Mouse (Mus musculus) hindbrain, embryonic 11.5 days (tissue): ENCODE measurements around the gene Spa17. TPM values are rescaled to one million over a fixed set of nuclear protein-coding genes. Genes with fewer than 3 reads are reported as not detected.
A peak's percentile ranks its signal among the peaks of the same experiment; 100 is the strongest.

Source experiments
- ATAC-seq: fragments of 200-750 bp; cut with Nextera tagmentation; 2 replicates; pipeline ENCODE4 v1.8.0; 2017; ENCODE audit warnings: mild to moderate bottlenecking, moderate TSS enrichment, moderate library complexity; ENCODE audit not compliant: low FRiP score
- DNase-seq: peaks from one replicate; pipeline ENCODE4 v3.0.0-alpha.2; 2015; ENCODE audit warnings: low spot score
- H3K27ac ChIP-seq: fragments of 300-500 bp; sonication (generic); 2 replicates; pipeline ENCODE4 v1.5.1; 2014; ENCODE audit warnings: mild to moderate bottlenecking, low read depth, low read length
- H3K27me3 ChIP-seq: fragments of 300-500 bp; sonication (generic); 2 replicates; pipeline ENCODE4 v1.6.1; 2014; ENCODE audit warnings: mild to moderate bottlenecking, low read length, moderate library complexity, mixed read lengths; ENCODE audit not compliant: control insufficient read depth, insufficient read depth
- H3K36me3 ChIP-seq: fragments of 300-500 bp; sonication (generic); 2 replicates; pipeline ENCODE4 v1.6.1; 2014; ENCODE audit warnings: mild to moderate bottlenecking, low read length, moderate library complexity, mixed read lengths; ENCODE audit not compliant: control insufficient read depth, insufficient read depth
- H3K4me1 ChIP-seq: fragments of 300-500 bp; sonication (generic); replicated peaks from 2 replicates; pipeline ENCODE4 v1.6.1; 2014; ENCODE audit warnings: low read length, mixed read lengths; ENCODE audit not compliant: control insufficient read depth, insufficient read depth
- H3K4me2 ChIP-seq: fragments of 300-500 bp; sonication (generic); replicated peaks from 2 replicates; pipeline ENCODE4 v1.6.1; 2014; ENCODE audit warnings: mild to moderate bottlenecking, low read depth, low read length
- H3K4me3 ChIP-seq: fragments of 300-500 bp; sonication (generic); 2 replicates; pipeline ENCODE4 v1.5.1; 2014; ENCODE audit warnings: low read depth, low read length
- H3K9ac ChIP-seq: fragments of 300-500 bp; sonication (generic); 2 replicates; pipeline ENCODE4 v1.6.1; 2014; ENCODE audit warnings: low read depth, low read length
- H3K9me3 ChIP-seq: fragments of 300-500 bp; sonication (generic); 2 replicates; pipeline ENCODE4 v1.6.1; 2016; ENCODE audit warnings: low read length; ENCODE audit not compliant: control insufficient read depth
- WGBS: fragments of 180-500 bp; shearing (Covaris S2); extraction: QIAGEN DNeasy Blood & Tissue Kit; methylation state at CpG from one replicate; pipeline ENCODE4 v1.1.7; 2014; 5-methylcytosine and 5-hydroxymethylcytosine counted together
- polyA plus RNA-seq: library from polyadenylated mRNA; unstranded; fragments of >200 nt; fragmentation: Nextera tagmentation; extraction: Ambion mirVana; gene quantifications from 2 replicates; pipeline ENCODE4 v1.2.1, GENCODE M21; 2014

Gene Spa17
- polyA plus RNA-seq, 1 experiment from 2014 or later: 19.8 TPM

DNA sequence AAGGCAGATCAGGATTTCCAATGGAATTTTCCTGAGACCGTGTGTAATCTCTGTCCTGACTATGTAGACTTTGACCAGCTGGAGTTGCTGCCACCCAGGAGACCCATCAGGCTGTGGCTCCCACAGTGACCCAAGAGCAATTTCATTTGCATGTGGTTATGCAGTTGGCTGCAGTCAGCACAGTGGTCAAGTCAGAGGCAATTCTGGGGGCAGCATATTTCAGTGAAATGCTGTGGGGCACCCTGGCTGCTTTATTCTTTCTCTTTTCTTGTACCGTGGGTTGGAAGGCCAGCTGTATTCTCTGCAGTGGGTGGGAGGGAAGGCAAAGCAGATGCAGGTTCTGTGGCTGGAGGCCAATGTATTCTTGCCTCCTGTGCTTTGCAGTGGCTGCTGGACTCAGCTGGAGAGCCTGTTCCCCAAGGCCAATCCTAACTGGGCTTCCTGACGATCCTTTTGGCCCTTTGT lies 12.6 kb upstream of the Spa17 start:
- H3K9ac ChIP-seq: no peak overlapping the region; the same call in 1 of the 2 replicates
- peak overlapping the region; percentile 82 for H3K27ac ChIP-seq
- peak; percentile 24 for DNase-seq
- no peaks in the 10 kb centered on the region for H3K36me3 ChIP-seq
- no peaks in the 10 kb centered on the region for H3K27me3 ChIP-seq
- H3K9me3 ChIP-seq: no peaks in the 10 kb centered on the region
- 9% methylated on average over 3 of the region's 3 CpGs for WGBS
- ATAC-seq: peak; percentile 78
- H3K4me2 ChIP-seq: no peak overlapping the region
- no peaks in the 10 kb centered on the region for H3K4me1 ChIP-seq
- no peak overlapping the region for H3K4me3 ChIP-seq

DNA sequence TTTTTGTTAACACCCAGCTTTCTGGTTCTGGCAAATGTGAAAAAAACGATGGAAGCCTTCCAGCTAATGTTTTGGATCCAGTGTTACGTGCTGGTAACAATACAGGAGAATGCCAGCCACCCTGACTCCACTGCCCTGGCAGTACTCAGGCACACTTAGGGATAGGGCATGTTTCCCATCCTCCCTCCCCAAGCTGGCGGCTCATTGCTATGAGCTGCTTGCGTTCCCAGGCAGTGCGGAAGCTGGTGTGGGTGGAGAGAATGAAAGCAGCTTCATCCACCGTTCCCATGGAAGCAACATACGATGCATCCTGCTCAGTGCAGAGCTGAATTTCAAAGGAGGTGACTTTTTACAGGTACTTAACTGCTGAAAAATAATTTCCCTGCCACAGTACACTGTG lies 12.1 kb upstream of the Spa17 start:
- Histone ChIP-seq H3K4me2 (0 out of 2 replicates have a peak overlapping the region, but pooled peaks have one; percentile 17), H3K4me1 (no peaks in the 10 kb centered on the region), H3K4me3 (no peak overlapping the region), H3K27ac (peak overlapping the region; percentile 82), H3K36me3 (no peaks in the 10 kb centered on the region), H3K27me3 (no peaks in the 10 kb centered on the region), H3K9me3 (no peaks in the 10 kb centered on the region), H3K9ac (peak overlapping the region; percentile 31; the same call in 1 of the 2 replicates)
- DNase-seq: peak; percentile 38
- peak; percentile 83 for ATAC-seq
- 19% methylated on average over 7 of the region's 7 CpGs for WGBS

DNA sequence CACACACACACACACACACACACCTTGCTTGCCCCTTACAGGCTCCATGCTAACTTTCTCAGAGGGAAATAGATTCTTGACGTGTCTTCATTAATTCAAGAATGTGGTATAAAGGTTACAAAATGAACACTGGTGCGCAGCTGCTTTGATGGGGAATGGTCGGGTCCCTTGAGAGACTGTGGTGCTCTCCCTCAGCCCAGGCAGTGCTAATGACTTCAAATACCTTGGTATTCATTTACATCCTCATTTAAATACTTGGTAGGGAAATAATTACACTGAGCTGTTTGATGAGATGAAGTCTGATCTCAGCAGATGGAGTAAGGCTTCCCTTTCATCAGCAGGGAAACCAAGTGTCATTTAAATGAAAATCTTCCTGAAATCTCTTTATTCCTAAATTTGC lies 11.6 kb upstream of the Spa17 start:
- ATAC-seq (peak; percentile 70; the same call in 1 of the 2 replicates), DNase-seq (peak; percentile 29)
- Histone ChIP-seq H3K36me3 (no peaks in the 10 kb centered on the region), H3K4me1 (no peaks in the 10 kb centered on the region), H3K27ac (peak overlapping the region; percentile 82), H3K9me3 (no peaks in the 10 kb centered on the region), H3K4me3 (no peak overlapping the region), H3K9ac (no peak overlapping the region), H3K4me2 (no peak overlapping the region), H3K27me3 (no peaks in the 10 kb centered on the region)
- WGBS: 38% methylated on average over 3 of the region's 3 CpGs

GRCm38 (mm10) chr9:37624502-37624901 lies 11.0 kb upstream of the Spa17 start:
- DNase-seq: no peak
- no peak overlapping the region for H3K4me2 ChIP-seq
- no peak overlapping the region for H3K27ac ChIP-seq
- H3K9ac ChIP-seq: no peak overlapping the region
- 94% methylated on average over 1 of the region's 1 CpGs for WGBS
- no peaks in the 10 kb centered on the region for H3K36me3 ChIP-seq
- no peaks in the 10 kb centered on the region for H3K27me3 ChIP-seq
- no peak overlapping the region for H3K4me3 ChIP-seq
- H3K4me1 ChIP-seq: no peaks in the 10 kb centered on the region
- H3K9me3 ChIP-seq: no peaks in the 10 kb centered on the region
- no peak for ATAC-seq

- no peaks in the 10 kb centered on the region for H3K36me3 ChIP-seq
- no peak overlapping the region for H3K4me3 ChIP-seq
- H3K4me1 ChIP-seq: no peaks in the 10 kb centered on the region
- no peak for DNase-seq
- no peak overlapping the region for H3K9ac ChIP-seq
- no peak overlapping the region for H3K27ac ChIP-seq
- H3K27me3 ChIP-seq: no peaks in the 10 kb centered on the region
- H3K4me2 ChIP-seq: no peak overlapping the region
- no peak for ATAC-seq
- H3K9me3 ChIP-seq: no peaks in the 10 kb centered on the region
- 82% methylated on average over 3 of the region's 3 CpGs for WGBS
Observed at GRCm38 (mm10) chr9:37623981-37624380, 10.5 kb upstream of the Spa17 start.

DNA sequence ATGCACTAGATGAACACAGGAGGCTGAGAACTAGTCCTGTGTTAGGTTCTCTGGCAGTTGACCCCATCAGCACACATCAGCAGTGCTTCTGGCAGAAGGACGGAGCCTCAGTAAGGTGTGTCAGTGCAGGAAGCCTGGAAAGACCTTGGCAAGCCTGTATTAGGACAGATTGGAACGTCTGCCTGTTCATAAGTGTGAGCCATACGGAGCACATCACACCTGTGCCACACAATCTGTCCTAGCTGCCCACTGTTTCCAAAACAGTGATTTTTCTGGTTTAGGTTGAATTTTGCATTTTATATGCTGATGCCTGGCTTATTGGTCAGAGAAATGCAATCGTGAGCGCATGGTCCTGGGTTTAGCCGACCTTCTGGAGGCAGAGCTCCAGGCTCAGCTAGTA lies 7.8 kb upstream of the Spa17 start:
- H3K27ac ChIP-seq: no peak overlapping the region
- H3K9me3 ChIP-seq: no peaks in the 10 kb centered on the region
- no peaks in the 10 kb centered on the region for H3K36me3 ChIP-seq
- WGBS: 87% methylated on average over 6 of the region's 6 CpGs
- no peak for DNase-seq
- no peaks in the 10 kb centered on the region for H3K27me3 ChIP-seq
- no peak for ATAC-seq
- H3K4me2 ChIP-seq: no peak overlapping the region
- no peaks in the 10 kb centered on the region for H3K4me1 ChIP-seq
- no peak overlapping the region for H3K4me3 ChIP-seq
- no peak overlapping the region for H3K9ac ChIP-seq

GRCm38 (mm10) chr9:37616770-37617169 lies 3.2 kb upstream of the Spa17 start:
- Histone ChIP-seq H3K27ac (no peak overlapping the region), H3K36me3 (no peaks in the 10 kb centered on the region), H3K4me1 (no peaks in the 10 kb centered on the region), H3K4me3 (no peak overlapping the region), H3K4me2 (no peak overlapping the region), H3K9me3 (no peaks in the 10 kb centered on the region), H3K27me3 (no peaks in the 10 kb centered on the region), H3K9ac (no peak overlapping the region)
- DNase-seq (peak; percentile 50), ATAC-seq (no peak)
- 54% methylated on average over 2 of the region's 2 CpGs for WGBS

DNA sequence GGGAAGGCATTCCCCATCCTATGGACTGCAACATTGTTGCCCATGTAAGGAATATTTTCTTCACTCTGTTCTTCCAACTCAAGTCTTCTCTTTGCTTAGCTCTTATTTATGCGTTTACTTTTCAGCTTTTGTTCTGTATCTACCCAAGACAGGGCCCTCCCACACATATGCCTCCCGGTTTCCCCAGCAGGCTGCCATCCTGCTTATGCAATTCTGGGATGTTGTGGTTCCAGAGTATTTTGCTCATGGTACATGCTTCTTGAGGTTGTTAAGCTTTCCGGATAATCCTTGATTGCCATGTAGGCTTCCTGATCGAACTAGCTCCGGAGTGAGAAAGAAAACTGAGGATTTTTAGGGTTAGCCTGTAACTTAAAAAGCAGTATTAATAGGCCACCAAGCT lies 1.7 kb upstream of the Spa17 start:
- Histone ChIP-seq H3K4me2 (no peak overlapping the region), H3K9me3 (no peaks in the 10 kb centered on the region), H3K9ac (no peak overlapping the region), H3K4me1 (no peaks in the 10 kb centered on the region), H3K36me3 (no peaks in the 10 kb centered on the region), H3K4me3 (no peak overlapping the region), H3K27ac (no peak overlapping the region), H3K27me3 (no peaks in the 10 kb centered on the region)
- 77% methylated on average over 5 of the region's 5 CpGs for WGBS
- DNase-seq (no peak), ATAC-seq (no peak)

DNA sequence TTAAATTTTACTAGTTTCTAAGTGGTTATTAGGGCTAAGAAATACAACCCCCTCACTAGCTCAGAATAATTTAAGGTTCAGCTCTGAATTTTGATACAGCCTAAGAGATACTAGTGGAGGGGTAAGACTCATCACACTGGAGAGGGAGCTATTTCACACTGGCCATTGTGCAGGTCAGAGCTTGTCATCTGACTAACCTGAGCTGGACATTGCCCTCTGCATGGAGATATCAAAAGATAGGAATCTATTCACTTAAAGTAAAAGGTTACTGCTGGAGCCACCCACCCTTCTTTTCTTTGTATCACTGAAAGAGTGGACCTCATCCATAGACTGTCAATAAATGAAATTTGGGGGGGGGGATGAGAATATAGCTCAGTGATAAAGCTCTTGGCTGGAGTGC lies 794 bp upstream of the Spa17 start:
- peak; percentile 13 for ATAC-seq
- DNase-seq: no peak
- Histone ChIP-seq H3K4me3 (no peak overlapping the region), H3K4me2 (no peak overlapping the region), H3K27me3 (no peaks in the 10 kb centered on the region), H3K27ac (no peak overlapping the region), H3K4me1 (no peaks in the 10 kb centered on the region), H3K9me3 (no peaks in the 10 kb centered on the region), H3K9ac (no peak overlapping the region), H3K36me3 (no peaks in the 10 kb centered on the region)
